Mouse (Mus musculus) urinary bladder, postnatal 14 days (tissue): ENCODE measurements around the gene Fbxl4.
"Not testable (repeated sequence)": the region's sequence is repeated elsewhere in the genome, so short reads cannot be mapped to it uniquely, and the experiment has no call there.

ENCODE experiments used
- DNase-seq: peaks from one replicate; pipeline ENCODE4 v3.0.0; 2021; ENCODE audit warnings: low spot score

Gene Fbxl4

GRCm38 (mm10) chr4:22357266-22357930 lies at the start of gene Fbxl4:
Gene Fbxl4, plus strand, starts transcription at chr4:22357543.
- DNase-seq = peak; percentile 81

GRCm38 (mm10) chr4:22314564-22314963 lies 42.8 kb upstream of the Fbxl4 start:
- no peak for DNase-seq

- DNase-seq = no peak
Observed at GRCm38 (mm10) chr4:22342816-22343573, 14.3 kb upstream of the Fbxl4 start.

GRCm38 (mm10) chr4:22349086-22349485 lies 8.3 kb upstream of the Fbxl4 start:
- not testable (repeated sequence) for DNase-seq

- DNase-seq = no peak
Observed at GRCm38 (mm10) chr4:22357931-22358300, 573 bp downstream of the Fbxl4 start.

GRCm38 (mm10) chr4:22358487-22358886 lies 1.1 kb downstream of the Fbxl4 start:
- DNase-seq = no peak

GRCm38 (mm10) chr4:22367368-22367767 lies 10.0 kb downstream of the Fbxl4 start:
- DNase-seq = no peak

- no peak for DNase-seq
Observed at GRCm38 (mm10) chr4:22378516-22378915, 21.2 kb downstream of the Fbxl4 start.

GRCm38 (mm10) chr4:22380646-22381045 lies 23.3 kb downstream of the Fbxl4 start:
- no peak for DNase-seq

- DNase-seq = no peak
Observed at GRCm38 (mm10) chr4:22383528-22384265, 26.4 kb downstream of the Fbxl4 start.

- no peak for DNase-seq
Observed at GRCm38 (mm10) chr4:22390045-22390444, 32.7 kb downstream of the Fbxl4 start.

- DNase-seq = no peak
Observed at GRCm38 (mm10) chr4:22392777-22393473, 35.6 kb downstream of the Fbxl4 start.

- DNase-seq = no peak
Observed at GRCm38 (mm10) chr4:22395404-22395803, 38.1 kb downstream of the Fbxl4 start.

GRCm38 (mm10) chr4:22396484-22397000 lies 39.2 kb downstream of the Fbxl4 start:
- no peak for DNase-seq

- no peak for DNase-seq
Observed at GRCm38 (mm10) chr4:22397003-22397402, 39.7 kb downstream of the Fbxl4 start.

- no peak for DNase-seq
Observed at GRCm38 (mm10) chr4:22402032-22402431, 44.7 kb downstream of the Fbxl4 start.

- no peak for DNase-seq
Observed at GRCm38 (mm10) chr4:22402930-22403329, 45.6 kb downstream of the Fbxl4 start.

- no peak for DNase-seq
Observed at GRCm38 (mm10) chr4:22420627-22421026, 63.3 kb downstream of the Fbxl4 start.

GRCm38 (mm10) chr4:22422400-22422799 lies 65.1 kb downstream of the Fbxl4 start:
- no peak for DNase-seq

GRCm38 (mm10) chr4:22428150-22428549 lies 70.8 kb downstream of the Fbxl4 start:
- no peak for DNase-seq

- DNase-seq = no peak
Observed at GRCm38 (mm10) chr4:22469575-22469974, 112.2 kb downstream of the Fbxl4 start.
